Mouse (Mus musculus): ENCODE data around the gene Grin2b. TPM values are rescaled to one million over a fixed set of nuclear protein-coding genes. Genes with fewer than 3 reads are reported as not detected.

Grin2b gene
- total and polyA plus RNA-seq, 2 experiments from 2014 or later: 64.1 to 76.4 TPM

DNA sequence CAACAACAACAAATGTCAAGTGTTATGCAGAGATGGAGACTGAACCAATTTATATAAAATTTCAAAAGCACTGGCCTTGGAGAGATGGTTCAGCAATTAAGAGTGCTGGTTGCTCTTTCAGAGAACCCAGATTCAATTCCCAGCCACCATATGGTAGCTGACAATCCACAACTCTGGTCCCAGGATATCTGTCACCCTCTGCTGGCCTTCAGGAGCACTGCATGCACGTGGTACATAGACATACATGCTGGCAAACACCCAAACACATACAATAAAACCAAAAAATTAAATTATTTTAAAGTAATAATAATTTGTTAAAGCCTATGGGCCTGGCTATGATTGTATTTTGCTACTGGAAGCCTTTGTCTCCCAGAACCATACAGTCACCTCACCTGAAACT is 77.0 kb downstream of the Grin2b start:
- Histone ChIP-seq H3K9me3 (ENCODE audit: low read length) (no peaks in the 10 kb centered on the region), H3K4me1 (ENCODE audit: insufficient read depth, low read length) (no peaks in the 10 kb centered on the region), H3K27me3 (ENCODE audit: insufficient read depth, low read length) (no peaks in the 10 kb centered on the region), H3K4me3 (ENCODE audit: low read depth, low read length) (no peak overlapping the region), H3K36me3 (ENCODE audit: insufficient read depth, low read length) (no peaks in the 10 kb centered on the region), H3K9ac (replicated peaks; ENCODE audit: low read length, poor library complexity, severe bottlenecking) (no peak overlapping the region), H3K27ac (ENCODE audit: low read depth, low read length) (no peak overlapping the region), H3K4me2 (ENCODE audit: low read depth, low read length, poor library complexity, severe bottlenecking) (no peak overlapping the region)
- WGBS: 24% methylated on average over 1 of the region's 1 CpGs
- peak; percentile 55 for TF ChIP-seq CTCF (IDR thresholded peaks at IDR 0.05)
- DNase-seq (ENCODE audit: low spot score) (peak; percentile 27), ATAC-seq (ENCODE audit: low FRiP score) (no peak)

DNA sequence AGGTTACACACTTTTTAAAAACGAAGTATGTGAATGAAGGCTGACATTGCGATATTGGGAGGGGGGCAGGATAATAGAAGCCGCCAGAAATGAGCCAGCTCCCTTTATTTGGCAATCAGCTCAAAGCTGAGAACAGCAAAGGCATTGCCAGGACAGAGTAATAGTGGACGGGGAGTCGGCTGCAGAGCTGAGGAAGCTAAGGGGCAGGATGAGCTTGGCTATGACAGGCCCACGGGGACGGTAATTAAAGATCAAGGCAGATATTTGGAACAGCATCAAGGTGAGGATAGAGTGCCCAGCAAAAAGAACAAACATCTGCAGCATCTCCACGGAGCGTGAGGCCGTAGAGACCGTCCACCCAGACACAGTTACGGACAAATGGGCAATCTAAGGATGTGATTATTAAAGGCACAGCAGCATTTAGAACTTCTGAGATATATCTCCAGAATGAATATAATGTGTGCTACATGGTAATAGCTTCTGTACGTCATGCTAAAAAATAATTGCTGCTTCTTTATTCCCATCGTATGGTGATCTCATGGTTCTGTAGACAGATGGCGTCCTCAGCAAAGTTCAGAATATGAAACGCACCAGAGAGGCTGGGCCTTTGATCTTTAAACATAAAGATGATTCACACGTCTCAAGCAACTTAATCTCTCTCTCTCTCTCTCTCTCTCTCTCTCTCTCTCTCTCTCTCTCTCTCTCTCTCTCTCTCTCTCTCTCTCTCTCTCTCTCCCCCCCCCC is 93.1 kb downstream of the Grin2b start:
- no peaks in the 10 kb centered on the region for H3K27me3 ChIP-seq (ENCODE audit: insufficient read depth, low read length)
- TF ChIP-seq CTCF (IDR thresholded peaks at IDR 0.05): peak; percentile 16; the same call in 1 of the 2 replicates
- no peak overlapping the region for H3K4me2 ChIP-seq (ENCODE audit: low read depth, low read length, poor library complexity, severe bottlenecking)
- WGBS: 51% methylated on average over 17 of the region's 17 CpGs
- H3K9ac ChIP-seq (replicated peaks; ENCODE audit: low read length, poor library complexity, severe bottlenecking): no peak overlapping the region
- peak; percentile 24 for DNase-seq (ENCODE audit: low spot score)
- no peaks in the 10 kb centered on the region for H3K9me3 ChIP-seq (ENCODE audit: low read length)
- no peaks in the 10 kb centered on the region for H3K36me3 ChIP-seq (ENCODE audit: insufficient read depth, low read length)
- no peak overlapping the region for H3K27ac ChIP-seq (ENCODE audit: low read depth, low read length)
- H3K4me1 ChIP-seq (ENCODE audit: insufficient read depth, low read length): no peaks in the 10 kb centered on the region
- H3K4me3 ChIP-seq (ENCODE audit: low read depth, low read length): no peak overlapping the region
- peak; percentile 68 for ATAC-seq (ENCODE audit: low FRiP score)

DNA sequence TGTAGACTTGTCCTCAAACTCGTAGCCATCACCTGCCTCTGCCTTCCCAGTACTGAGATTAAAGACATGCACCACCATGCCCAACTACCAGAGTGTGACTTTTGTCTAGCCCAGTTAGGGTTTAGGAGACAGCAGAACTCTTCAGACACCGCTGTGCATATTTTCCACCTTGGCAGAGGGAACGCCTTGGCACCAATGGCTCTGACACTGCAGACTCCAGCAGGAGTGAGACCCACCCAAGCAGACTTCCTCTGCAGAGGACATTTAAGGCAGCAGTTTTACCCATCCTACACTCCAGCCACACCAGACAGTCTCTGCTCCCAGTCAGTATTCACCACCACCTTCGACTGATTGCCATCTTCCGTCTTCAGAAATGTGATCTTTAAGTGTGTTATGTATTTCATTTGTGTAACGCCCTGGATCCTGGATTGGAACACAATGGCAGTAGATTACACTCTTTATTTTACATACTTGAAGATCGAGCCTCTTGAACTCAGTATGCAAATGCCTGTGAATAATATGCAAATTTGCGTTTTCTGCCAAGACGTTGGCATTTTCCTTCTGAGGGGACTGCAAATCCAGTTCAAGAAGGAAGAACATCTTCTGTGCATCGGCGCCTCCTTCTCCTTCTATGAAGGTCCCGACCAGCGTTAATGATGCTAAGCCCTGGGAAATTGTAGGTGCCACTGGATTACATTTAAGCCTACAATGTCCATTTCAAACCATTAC is 100.8 kb downstream of the Grin2b start:
- no peak for TF ChIP-seq CTCF (IDR thresholded peaks at IDR 0.05)
- Histone ChIP-seq H3K9me3 (ENCODE audit: low read length) (no peaks in the 10 kb centered on the region), H3K27ac (ENCODE audit: low read depth, low read length) (no peak overlapping the region), H3K4me2 (ENCODE audit: low read depth, low read length, poor library complexity, severe bottlenecking) (no peak overlapping the region), H3K4me1 (ENCODE audit: insufficient read depth, low read length) (no peaks in the 10 kb centered on the region), H3K36me3 (ENCODE audit: insufficient read depth, low read length) (no peaks in the 10 kb centered on the region), H3K4me3 (ENCODE audit: low read depth, low read length) (no peak overlapping the region), H3K27me3 (ENCODE audit: insufficient read depth, low read length) (no peaks in the 10 kb centered on the region), H3K9ac (replicated peaks; ENCODE audit: low read length, poor library complexity, severe bottlenecking) (no peak overlapping the region)
- WGBS: 77% methylated on average over 13 of the region's 13 CpGs
- ATAC-seq (ENCODE audit: low FRiP score) (no peak), DNase-seq (ENCODE audit: low spot score) (no peak)

- Histone ChIP-seq H3K4me1 (ENCODE audit: insufficient read depth, low read length) (no peaks in the 10 kb centered on the region), H3K4me3 (ENCODE audit: low read depth, low read length) (no peak overlapping the region), H3K9me3 (ENCODE audit: low read length) (no peaks in the 10 kb centered on the region), H3K9ac (replicated peaks; ENCODE audit: low read length, poor library complexity, severe bottlenecking) (no peak overlapping the region), H3K4me2 (ENCODE audit: low read depth, low read length, poor library complexity, severe bottlenecking) (no peak overlapping the region), H3K27ac (ENCODE audit: low read depth, low read length) (no peak overlapping the region), H3K27me3 (ENCODE audit: insufficient read depth, low read length) (no peaks in the 10 kb centered on the region), H3K36me3 (ENCODE audit: insufficient read depth, low read length) (no peaks in the 10 kb centered on the region)
- ATAC-seq (ENCODE audit: low FRiP score) (no peak), DNase-seq (ENCODE audit: low spot score) (no peak)
- TF ChIP-seq CTCF (IDR thresholded peaks at IDR 0.05): no peak
- WGBS: 84% methylated on average over 7 of the region's 7 CpGs
Observed at GRCm38 (mm10) chr6:136070101-136070500, 103.2 kb downstream of the Grin2b start.

GRCm38 (mm10) chr6:136053346-136053745 is 120.0 kb downstream of the Grin2b start:
- Histone ChIP-seq H3K4me1 (ENCODE audit: insufficient read depth, low read length) (no peaks in the 10 kb centered on the region; the same call in 1 of the 2 replicates), H3K4me3 (ENCODE audit: low read depth, low read length) (no peak overlapping the region), H3K9me3 (ENCODE audit: low read length) (no peaks in the 10 kb centered on the region), H3K27me3 (ENCODE audit: insufficient read depth, low read length) (no peaks in the 10 kb centered on the region), H3K27ac (ENCODE audit: low read depth, low read length) (no peak overlapping the region), H3K36me3 (ENCODE audit: insufficient read depth, low read length) (no peaks in the 10 kb centered on the region), H3K4me2 (ENCODE audit: low read depth, low read length, poor library complexity, severe bottlenecking) (no peak overlapping the region), H3K9ac (replicated peaks; ENCODE audit: low read length, poor library complexity, severe bottlenecking) (no peak overlapping the region)
- no peak for ATAC-seq (ENCODE audit: low FRiP score)
- WGBS: 43% methylated on average over 1 of the region's 1 CpGs
- peak; percentile 40 for DNase-seq (ENCODE audit: low spot score)
- TF ChIP-seq CTCF (IDR thresholded peaks at IDR 0.05): no peak

DNA sequence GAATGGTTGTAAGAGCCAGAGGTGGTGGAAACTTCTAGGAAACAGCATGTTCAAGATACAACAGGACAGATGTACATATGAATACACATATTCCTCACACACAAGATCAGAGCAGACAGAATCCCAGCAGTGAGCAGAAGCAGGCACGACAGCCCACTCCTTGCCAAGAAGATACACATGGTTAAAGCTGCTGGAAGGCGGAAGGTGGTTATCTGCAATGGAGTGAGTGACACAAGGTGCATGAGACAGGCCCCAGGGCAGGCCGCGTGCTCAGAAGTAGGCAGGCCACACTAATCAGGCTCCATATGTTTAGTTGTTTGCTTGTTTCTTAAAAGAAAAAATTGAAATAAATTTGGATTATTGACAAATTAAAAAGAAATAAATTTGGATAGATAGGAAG is 123.0 kb downstream of the Grin2b start:
- no peak for ATAC-seq (ENCODE audit: low FRiP score)
- Histone ChIP-seq H3K27me3 (ENCODE audit: insufficient read depth, low read length) (no peaks in the 10 kb centered on the region), H3K36me3 (ENCODE audit: insufficient read depth, low read length) (no peaks in the 10 kb centered on the region), H3K27ac (ENCODE audit: low read depth, low read length) (no peak overlapping the region), H3K4me3 (ENCODE audit: low read depth, low read length) (no peak overlapping the region), H3K4me2 (ENCODE audit: low read depth, low read length, poor library complexity, severe bottlenecking) (no peak overlapping the region), H3K4me1 (ENCODE audit: insufficient read depth, low read length) (no peaks in the 10 kb centered on the region; the same call in 1 of the 2 replicates), H3K9ac (replicated peaks; ENCODE audit: low read length, poor library complexity, severe bottlenecking) (no peak overlapping the region), H3K9me3 (ENCODE audit: low read length) (no peaks in the 10 kb centered on the region)
- no peak for TF ChIP-seq CTCF (IDR thresholded peaks at IDR 0.05)
- peak; percentile 35 for DNase-seq (ENCODE audit: low spot score)
- 69% methylated on average over 4 of the region's 4 CpGs for WGBS

All from midbrain, postnatal 0 days (tissue).